Mouse (Mus musculus): ENCODE data around the gene Kcne2. TPM values are rescaled to one million over a fixed set of nuclear protein-coding genes. Genes with fewer than 3 reads are reported as not detected.
A peak's percentile ranks its signal among the peaks of the same experiment; 100 is the strongest.

Kcne2 gene
- polyA plus RNA-seq, 1 experiment from 2014 or later: 0.27 TPM

DNA sequence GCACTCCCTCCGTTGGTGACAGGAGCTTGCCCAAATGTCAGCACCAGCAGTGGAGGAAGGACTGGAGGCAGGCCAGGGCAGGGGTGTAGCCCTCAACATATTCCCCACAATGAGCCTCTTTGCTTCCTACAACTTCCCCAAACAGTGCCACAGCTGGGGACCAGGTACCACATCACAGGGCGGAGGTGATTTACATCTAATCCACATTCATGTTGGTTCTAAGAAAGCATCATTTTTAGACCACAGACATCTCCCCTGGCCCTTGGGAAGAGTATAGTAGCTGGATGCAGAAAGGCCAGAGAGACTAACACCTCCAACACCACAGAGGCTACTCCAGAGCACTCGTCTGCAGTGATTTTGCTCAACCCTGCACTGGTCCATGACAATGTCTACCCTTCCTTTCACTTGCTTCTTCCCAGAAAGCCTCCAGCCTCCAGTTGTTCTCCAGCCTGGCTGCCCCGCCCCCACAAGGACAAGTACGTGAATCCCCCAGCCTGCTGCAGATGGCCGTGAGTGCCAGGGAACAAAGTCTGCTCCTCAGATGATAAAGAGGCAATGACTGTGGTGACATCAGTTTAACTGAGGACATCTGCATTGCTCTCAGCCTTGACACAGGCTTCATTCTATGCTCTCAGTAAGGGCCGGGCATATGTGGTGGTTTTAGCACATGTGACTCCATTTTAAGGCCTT, 24.0 kb downstream of the Kcne2 start:
- Histone ChIP-seq H3K4me1 (ENCODE audit: control insufficient read depth, insufficient read depth, low read length) (no peaks in the 10 kb centered on the region), H3K4me3 (ENCODE audit: low read depth, low read length) (no peak overlapping the region), H3K9me3 (ENCODE audit: control insufficient read depth, low read length) (no peaks in the 10 kb centered on the region), H3K9ac (ENCODE audit: low read length) (no peak overlapping the region), H3K36me3 (ENCODE audit: control insufficient read depth, insufficient read depth, low read length) (no peaks in the 10 kb centered on the region; the same call in 1 of the 2 replicates), H3K27ac (replicated peaks; ENCODE audit: low read depth, low read length) (no peak overlapping the region), H3K4me2 (ENCODE audit: low read depth, severe bottlenecking) (no peak overlapping the region), H3K27me3 (ENCODE audit: control insufficient read depth, insufficient read depth, low read length) (no peaks in the 10 kb centered on the region)
- WGBS: 73% methylated on average over 7 of the region's 7 CpGs
- ATAC-seq (ENCODE audit: insufficient number of reproducible peaks, low FRiP score, low TSS enrichment, low read depth): no peak
- no peak for DNase-seq (ENCODE audit: low spot score)

GRCm38 (mm10) chr16:92319353-92320109, 27.3 kb downstream of the Kcne2 start:
- Histone ChIP-seq H3K27me3 (ENCODE audit: control insufficient read depth, insufficient read depth, low read length) (no peaks in the 10 kb centered on the region), H3K27ac (replicated peaks; ENCODE audit: low read depth, low read length) (no peak overlapping the region), H3K9ac (ENCODE audit: low read length) (no peak overlapping the region), H3K36me3 (ENCODE audit: control insufficient read depth, insufficient read depth, low read length) (no peaks in the 10 kb centered on the region), H3K4me1 (ENCODE audit: control insufficient read depth, insufficient read depth, low read length) (no peaks in the 10 kb centered on the region), H3K4me3 (ENCODE audit: low read depth, low read length) (no peak overlapping the region), H3K4me2 (ENCODE audit: low read depth, severe bottlenecking) (no peak overlapping the region), H3K9me3 (ENCODE audit: control insufficient read depth, low read length) (no peaks in the 10 kb centered on the region)
- WGBS: 68% methylated on average over 20 of the region's 20 CpGs
- peak; percentile 65 for DNase-seq (ENCODE audit: low spot score)
- ATAC-seq (ENCODE audit: insufficient number of reproducible peaks, low FRiP score, low TSS enrichment, low read depth): no peak

- H3K27ac ChIP-seq (replicated peaks; ENCODE audit: low read depth, low read length): no peak overlapping the region
- no peak overlapping the region for H3K4me2 ChIP-seq (ENCODE audit: low read depth, severe bottlenecking)
- DNase-seq (ENCODE audit: low spot score) (no peak), ATAC-seq (ENCODE audit: insufficient number of reproducible peaks, low FRiP score, low TSS enrichment, low read depth) (no peak)
- H3K9ac ChIP-seq (ENCODE audit: low read length): no peak overlapping the region
- no peaks in the 10 kb centered on the region for H3K4me1 ChIP-seq (ENCODE audit: control insufficient read depth, insufficient read depth, low read length)
- 79% methylated on average over 3 of the region's 3 CpGs for WGBS
- H3K4me3 ChIP-seq (ENCODE audit: low read depth, low read length): no peak overlapping the region
- H3K27me3 ChIP-seq (ENCODE audit: control insufficient read depth, insufficient read depth, low read length): no peaks in the 10 kb centered on the region
- no peaks in the 10 kb centered on the region for H3K36me3 ChIP-seq (ENCODE audit: control insufficient read depth, insufficient read depth, low read length)
- no peaks in the 10 kb centered on the region for H3K9me3 ChIP-seq (ENCODE audit: control insufficient read depth, low read length)
Measured at GRCm38 (mm10) chr16:92320361-92320760, 28.2 kb downstream of the Kcne2 start.

DNA sequence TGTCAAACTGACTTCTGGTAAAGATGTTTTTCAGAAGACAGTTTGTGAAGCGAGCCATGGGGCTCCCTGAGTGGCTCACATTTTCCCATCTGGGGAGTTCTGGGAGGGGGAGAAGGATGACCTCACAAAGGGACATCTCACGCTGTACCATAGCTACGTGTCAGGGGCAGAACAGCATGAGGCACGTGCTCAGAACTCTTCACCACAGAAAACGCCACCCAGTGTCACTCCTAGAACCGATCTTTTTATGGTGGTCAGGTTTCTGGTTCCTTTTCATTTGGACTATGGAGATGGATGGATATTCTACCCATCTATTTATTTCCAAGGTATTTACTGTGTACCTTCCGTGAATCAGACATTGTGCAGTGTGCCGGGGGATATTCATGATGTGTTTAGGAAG, 29.2 kb downstream of the Kcne2 start, which contains the start of gene Fam243:
TSS of gene Fam243 (minus strand) at position 101 of the 400 bp plus-strand sequence.
- no peak for ATAC-seq (ENCODE audit: insufficient number of reproducible peaks, low FRiP score, low TSS enrichment, low read depth)
- H3K36me3 ChIP-seq (ENCODE audit: control insufficient read depth, insufficient read depth, low read length): no peaks in the 10 kb centered on the region
- H3K4me3 ChIP-seq (ENCODE audit: low read depth, low read length): no peak within 1 kb of the TSS
- no peak within 1 kb of the TSS for H3K9ac ChIP-seq (ENCODE audit: low read length)
- H3K27me3 ChIP-seq (ENCODE audit: control insufficient read depth, insufficient read depth, low read length): no peaks in the 10 kb centered on the region
- H3K4me2 ChIP-seq (ENCODE audit: low read depth, severe bottlenecking): no peak within 1 kb of the TSS
- H3K9me3 ChIP-seq (ENCODE audit: control insufficient read depth, low read length): no peaks in the 10 kb centered on the region
- H3K4me1 ChIP-seq (ENCODE audit: control insufficient read depth, insufficient read depth, low read length): no peaks in the 10 kb centered on the region
- no peak for DNase-seq (ENCODE audit: low spot score)
- WGBS: 89% methylated on average over 8 of the region's 8 CpGs
- no peak within 1 kb of the TSS for H3K27ac ChIP-seq (replicated peaks; ENCODE audit: low read depth, low read length)

DNA sequence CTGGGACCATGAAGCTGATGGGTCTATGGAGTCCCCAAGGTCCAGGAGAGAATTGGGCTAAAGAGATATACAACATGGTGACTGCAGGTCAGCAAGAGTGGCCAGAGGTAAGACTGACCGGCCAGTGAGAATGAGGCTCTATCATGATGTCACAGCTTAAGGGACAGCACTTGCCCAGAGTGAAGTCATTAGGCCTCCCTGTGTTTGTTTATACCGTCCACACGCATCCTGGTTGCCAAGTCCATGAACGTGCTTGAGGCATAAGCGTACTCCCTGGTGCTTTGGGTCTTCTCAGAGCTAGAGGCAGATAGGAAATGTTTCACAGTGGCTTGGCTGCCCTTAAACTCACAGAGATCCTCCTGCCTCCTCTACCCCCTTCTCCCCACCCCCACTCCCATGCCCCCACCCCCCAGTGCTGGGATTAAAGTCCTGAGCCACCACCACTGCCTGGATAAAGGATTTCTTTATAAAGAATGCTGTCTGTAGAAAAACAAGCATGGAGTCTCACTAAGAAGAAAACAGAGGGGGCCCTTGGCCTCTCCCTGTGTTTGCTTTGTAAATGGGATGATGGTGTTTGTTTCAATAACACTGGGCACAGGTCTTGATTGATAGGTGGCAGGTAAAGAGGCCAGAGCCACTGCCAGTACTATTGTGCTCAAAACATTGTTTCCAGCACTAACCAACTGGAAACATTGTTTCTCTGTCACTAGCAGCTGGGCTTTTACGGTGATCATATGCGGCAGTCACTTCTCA, 32.3 kb downstream of the Kcne2 start:
- H3K36me3 ChIP-seq (ENCODE audit: control insufficient read depth, insufficient read depth, low read length): no peaks in the 10 kb centered on the region
- no peak overlapping the region for H3K4me3 ChIP-seq (ENCODE audit: low read depth, low read length)
- no peak overlapping the region for H3K4me2 ChIP-seq (ENCODE audit: low read depth, severe bottlenecking)
- DNase-seq (ENCODE audit: low spot score) (no peak), ATAC-seq (ENCODE audit: insufficient number of reproducible peaks, low FRiP score, low TSS enrichment, low read depth) (no peak)
- no peaks in the 10 kb centered on the region for H3K9me3 ChIP-seq (ENCODE audit: control insufficient read depth, low read length)
- H3K27me3 ChIP-seq (ENCODE audit: control insufficient read depth, insufficient read depth, low read length): no peaks in the 10 kb centered on the region
- no peaks in the 10 kb centered on the region for H3K4me1 ChIP-seq (ENCODE audit: control insufficient read depth, insufficient read depth, low read length)
- H3K9ac ChIP-seq (ENCODE audit: low read length): no peak overlapping the region
- 64% methylated on average over 7 of the region's 7 CpGs for WGBS
- H3K27ac ChIP-seq (replicated peaks; ENCODE audit: low read depth, low read length): no peak overlapping the region

- H3K27me3 ChIP-seq (ENCODE audit: control insufficient read depth, insufficient read depth, low read length): no peaks in the 10 kb centered on the region
- DNase-seq (ENCODE audit: low spot score) (no peak), ATAC-seq (ENCODE audit: insufficient number of reproducible peaks, low FRiP score, low TSS enrichment, low read depth) (no peak)
- H3K4me3 ChIP-seq (ENCODE audit: low read depth, low read length): no peak overlapping the region
- H3K9me3 ChIP-seq (ENCODE audit: control insufficient read depth, low read length): no peaks in the 10 kb centered on the region
- H3K36me3 ChIP-seq (ENCODE audit: control insufficient read depth, insufficient read depth, low read length): no peaks in the 10 kb centered on the region
- no peaks in the 10 kb centered on the region for H3K4me1 ChIP-seq (ENCODE audit: control insufficient read depth, insufficient read depth, low read length)
- no peak overlapping the region for H3K27ac ChIP-seq (replicated peaks; ENCODE audit: low read depth, low read length)
- no peak overlapping the region for H3K9ac ChIP-seq (ENCODE audit: low read length)
- H3K4me2 ChIP-seq (ENCODE audit: low read depth, severe bottlenecking): no peak overlapping the region
- WGBS: 57% methylated on average over 1 of the region's 1 CpGs
Measured at GRCm38 (mm10) chr16:92325062-92325406, 32.8 kb downstream of the Kcne2 start.

DNA sequence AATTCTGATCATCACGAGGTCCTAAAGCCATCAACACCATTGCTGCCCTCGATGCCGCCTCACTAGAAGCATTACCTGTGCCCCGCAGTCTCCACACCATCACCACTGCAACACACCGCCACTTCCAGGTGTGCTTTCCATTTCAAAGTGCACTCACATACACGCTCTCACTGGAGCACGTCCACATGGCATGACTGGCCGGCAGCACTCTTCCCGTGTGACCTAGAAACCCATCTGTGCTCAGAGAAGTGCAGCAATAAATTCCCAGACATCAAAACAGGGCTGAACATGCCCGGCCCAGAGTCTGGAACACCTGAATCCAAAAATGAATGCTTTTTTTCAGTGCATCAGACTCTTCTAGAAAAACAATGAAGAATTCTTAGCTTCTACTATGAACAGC, 35.7 kb downstream of the Kcne2 start:
- Histone ChIP-seq H3K9ac (ENCODE audit: low read length) (no peak overlapping the region), H3K9me3 (ENCODE audit: control insufficient read depth, low read length) (no peaks in the 10 kb centered on the region), H3K27me3 (ENCODE audit: control insufficient read depth, insufficient read depth, low read length) (no peaks in the 10 kb centered on the region), H3K27ac (replicated peaks; ENCODE audit: low read depth, low read length) (no peak overlapping the region), H3K4me3 (ENCODE audit: low read depth, low read length) (no peak overlapping the region), H3K4me2 (ENCODE audit: low read depth, severe bottlenecking) (no peak overlapping the region), H3K36me3 (ENCODE audit: control insufficient read depth, insufficient read depth, low read length) (no peaks in the 10 kb centered on the region), H3K4me1 (ENCODE audit: control insufficient read depth, insufficient read depth, low read length) (no peaks in the 10 kb centered on the region)
- 81% methylated on average over 10 of the region's 10 CpGs for WGBS
- ATAC-seq (ENCODE audit: insufficient number of reproducible peaks, low FRiP score, low TSS enrichment, low read depth) (no peak), DNase-seq (ENCODE audit: low spot score) (no peak)

DNA sequence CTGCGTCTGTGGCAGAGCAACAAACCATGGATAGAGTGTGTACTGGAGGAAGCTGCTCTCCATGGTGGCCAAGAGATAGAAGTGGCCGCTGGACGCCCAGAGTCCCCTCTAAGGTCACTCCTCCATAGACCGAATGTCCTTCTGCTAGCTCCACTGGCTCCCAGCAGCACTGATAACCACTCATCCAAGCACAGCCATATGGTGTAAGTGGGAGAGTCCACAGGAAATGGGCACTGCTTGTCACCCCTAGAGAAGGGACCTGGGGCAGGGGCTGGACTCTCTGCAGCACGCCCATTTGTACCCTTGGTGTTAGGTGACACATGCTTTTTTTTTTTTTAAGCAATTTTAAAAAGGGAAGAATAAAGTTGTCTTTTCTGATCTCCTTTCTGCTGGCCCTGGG, 38.8 kb downstream of the Kcne2 start:
- H3K9me3 ChIP-seq (ENCODE audit: control insufficient read depth, low read length): no peaks in the 10 kb centered on the region
- H3K36me3 ChIP-seq (ENCODE audit: control insufficient read depth, insufficient read depth, low read length): no peaks in the 10 kb centered on the region
- H3K9ac ChIP-seq (ENCODE audit: low read length): no peak overlapping the region
- 73% methylated on average over 5 of the region's 5 CpGs for WGBS
- no peak overlapping the region for H3K4me3 ChIP-seq (ENCODE audit: low read depth, low read length)
- no peak overlapping the region for H3K4me2 ChIP-seq (ENCODE audit: low read depth, severe bottlenecking)
- no peaks in the 10 kb centered on the region for H3K27me3 ChIP-seq (ENCODE audit: control insufficient read depth, insufficient read depth, low read length)
- DNase-seq (ENCODE audit: low spot score) (no peak), ATAC-seq (ENCODE audit: insufficient number of reproducible peaks, low FRiP score, low TSS enrichment, low read depth) (no peak)
- H3K27ac ChIP-seq (replicated peaks; ENCODE audit: low read depth, low read length): no peak overlapping the region
- H3K4me1 ChIP-seq (ENCODE audit: control insufficient read depth, insufficient read depth, low read length): no peaks in the 10 kb centered on the region
